Mouse (Mus musculus): ENCODE measurements at regions not wholly inside any gene's neighbourhood (a gene's known extent, or its start where the extent isn't known, plus 50 kb on each side); places are given as distances from the start of the nearest gene placed in this dataset.

- DNase-seq, result no peak
Measured at GRCm38 (mm10) chr12:25325901-25326300, 229.0 kb upstream of the Id2 start.

GRCm38 (mm10) chr12:25323171-25323570, 226.2 kb upstream of the Id2 start:
- DNase-seq, result peak; percentile 52

- no peak for DNase-seq
Measured at GRCm38 (mm10) chr12:25320262-25320767, 223.4 kb upstream of the Id2 start.

- no peak for DNase-seq
Measured at GRCm38 (mm10) chr12:25319846-25320245, 222.9 kb upstream of the Id2 start.

GRCm38 (mm10) chr12:25318072-25318671, 221.2 kb upstream of the Id2 start:
- DNase-seq, result peak; percentile 53

- no peak for DNase-seq
Measured at GRCm38 (mm10) chr12:25315969-25316368, 219.0 kb upstream of the Id2 start.

GRCm38 (mm10) chr12:25313212-25313611, 216.3 kb upstream of the Id2 start:
- DNase-seq, result no peak

GRCm38 (mm10) chr12:25312390-25312789, 215.4 kb upstream of the Id2 start:
- DNase-seq, result no peak

GRCm38 (mm10) chr12:25311728-25312127, 214.8 kb upstream of the Id2 start:
- no peak for DNase-seq

GRCm38 (mm10) chr12:25310293-25310946, 213.5 kb upstream of the Id2 start:
- DNase-seq, result peak; percentile 90

- DNase-seq, result no peak
Measured at GRCm38 (mm10) chr12:25309234-25309633, 212.3 kb upstream of the Id2 start.

GRCm38 (mm10) chr12:25305764-25306653, 209.1 kb upstream of the Id2 start:
- no peak for DNase-seq

- no peak for DNase-seq
Measured at GRCm38 (mm10) chr12:25304820-25305511, 208.0 kb upstream of the Id2 start.

GRCm38 (mm10) chr12:25303500-25304050, 206.6 kb upstream of the Id2 start:
- DNase-seq, result no peak

- no peak for DNase-seq
Measured at GRCm38 (mm10) chr12:25300804-25301390, 204.0 kb upstream of the Id2 start.

GRCm38 (mm10) chr12:25299603-25300471, 202.9 kb upstream of the Id2 start:
- DNase-seq, result no peak

GRCm38 (mm10) chr12:25298766-25299165, 201.8 kb upstream of the Id2 start:
- no peak for DNase-seq

- DNase-seq, result no peak
Measured at GRCm38 (mm10) chr12:25297960-25298359, 201.0 kb upstream of the Id2 start.

GRCm38 (mm10) chr12:25296648-25297047, 199.7 kb upstream of the Id2 start:
- DNase-seq, result no peak

- no peak for DNase-seq
Measured at GRCm38 (mm10) chr12:25294179-25295025, 197.5 kb upstream of the Id2 start.

All from adrenal gland, adult 8-10 months (tissue).